Mouse (Mus musculus) thymus, postnatal 10 days (tissue): Measurements from ENCODE around the gene Pgam1.
"Not testable (repeated sequence)": the region's sequence is repeated elsewhere in the genome, so short reads cannot be mapped to it uniquely, and the experiment has no call there.

Experiments used
- DNase-seq, 2 experiments: peaks; one replicate each; pipeline ENCODE4 v3.0.0; 2021; ENCODE audit warnings: low spot score in 2 of 2

Gene Pgam1

GRCm38 (mm10) chr19:41910396-41910795, 1.3 kb upstream of the Pgam1 start:
- no peak for DNase-seq

- DNase-seq: peak; percentile 33 to 55
Observed at GRCm38 (mm10) chr19:41912121-41913080, 678 bp downstream of the Pgam1 start.

- DNase-seq: no peak
Observed at GRCm38 (mm10) chr19:41913774-41914591, 2.3 kb downstream of the Pgam1 start.

GRCm38 (mm10) chr19:41914592-41914882, 2.8 kb downstream of the Pgam1 start:
- not testable (repeated sequence) for DNase-seq

GRCm38 (mm10) chr19:41915294-41915693, 3.6 kb downstream of the Pgam1 start:
- no peak for DNase-seq

- DNase-seq: no peak
Observed at GRCm38 (mm10) chr19:41916853-41917252, 5.1 kb downstream of the Pgam1 start.

- DNase-seq: no peak
Observed at GRCm38 (mm10) chr19:41919471-41919870, 7.7 kb downstream of the Pgam1 start.

GRCm38 (mm10) chr19:41920412-41921067, 8.8 kb downstream of the Pgam1 start:
- no peak for DNase-seq

GRCm38 (mm10) chr19:41932686-41933085, 21.0 kb downstream of the Pgam1 start:
- DNase-seq: no peak

GRCm38 (mm10) chr19:41933179-41934086, 21.7 kb downstream of the Pgam1 start, which contains the start of the genes Exosc1 and Zdhhc16:
Exosc1 (minus strand) TSS chr19:41933423.
Zdhhc16 (plus strand) TSS chr19:41933480.
- DNase-seq: peak; percentile 95 to 96

GRCm38 (mm10) chr19:41934124-41934523, 22.4 kb downstream of the Pgam1 start:
- DNase-seq: no peak

- no peak for DNase-seq
Observed at GRCm38 (mm10) chr19:41935921-41936320, 24.2 kb downstream of the Pgam1 start.

- DNase-seq: no peak
Observed at GRCm38 (mm10) chr19:41938539-41938938, 26.8 kb downstream of the Pgam1 start.

GRCm38 (mm10) chr19:41943841-41944240, 32.1 kb downstream of the Pgam1 start:
- DNase-seq: no peak

- no peak for DNase-seq
Observed at GRCm38 (mm10) chr19:41952287-41952686, 40.6 kb downstream of the Pgam1 start.

- DNase-seq: no peak
Observed at GRCm38 (mm10) chr19:41953574-41953973, 41.9 kb downstream of the Pgam1 start.
